ENCODE assay signal across 23 mouse cellular contexts in the genomic region with DNA sequence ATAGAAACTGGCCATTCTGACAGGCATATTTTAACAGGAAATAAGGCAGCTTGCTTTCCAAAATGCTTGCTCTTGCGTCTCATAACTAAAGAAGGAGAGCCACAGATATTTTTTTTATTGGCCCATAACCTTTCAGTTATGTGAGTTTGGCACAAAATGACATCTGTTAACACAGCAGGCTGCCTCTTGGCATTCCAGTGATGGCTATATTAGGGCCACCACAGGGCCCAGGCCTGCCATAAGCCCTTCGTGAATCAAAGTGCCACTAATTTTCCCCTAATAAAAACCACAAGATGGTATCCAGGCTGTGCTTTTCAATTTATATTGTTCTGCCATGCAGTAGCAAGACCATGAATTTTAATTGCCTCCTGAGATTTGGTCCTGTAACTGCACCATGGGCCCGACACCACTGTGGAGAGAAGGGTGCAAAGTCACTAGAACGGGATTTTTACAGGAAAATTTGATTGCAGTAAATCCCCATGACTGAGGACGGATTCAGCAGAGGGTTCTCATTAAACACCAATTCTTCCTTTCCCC. TPM values are rescaled to one million over a fixed set of nuclear protein-coding genes. Genes with fewer than 3 reads are reported as not detected.
DNase-seq lines count a peak whose midpoint lies in the region; ATAC-seq and TF ChIP-seq lines count a peak whose summit lies in the region.
"Had no signal": no experiment of that assay in that cellular context is flagged by ENCODE, and none has a peak within 500 bp of the region (broad histone marks: within the 10 kb centered on the region; RNA-seq: fewer than 3 reads in every experiment).

No protein-coding gene starts in this region.

- H3K4me3 ChIP-seq in hindbrain, embryonic 14.5 days (replicated peaks; ENCODE audit: low read length), result no peak overlapping the region
- no peak overlapping the region for H3K4me3 ChIP-seq in hindbrain, embryonic 12.5 days
- no peak overlapping the region for H3K4me3 ChIP-seq in forebrain, embryonic 14.5 days (ENCODE audit: low read depth, low read length)
- no peak overlapping the region for H3K4me3 ChIP-seq in heart, adult 2 months
- H3K4me3 ChIP-seq: embryonic facial prominence, embryonic 13.5 days; forebrain, embryonic 15.5 days; layer of hippocampus, adult 2 months; limb, embryonic 15.5 days; liver, embryonic 15.5 days had no signal

- no peak for TF ChIP-seq POLR2A in heart, adult 2 months (IDR thresholded peaks at IDR 0.05; ENCODE audit: insufficient read depth, low read depth, low read length)

- H3K36me3 ChIP-seq in hindbrain, embryonic 14.5 days (replicated peaks; ENCODE audit: control insufficient read depth, insufficient read depth), result no peaks in the 10 kb centered on the region
- no peaks in the 10 kb centered on the region for H3K36me3 ChIP-seq in hindbrain, embryonic 12.5 days
- H3K36me3 ChIP-seq in forebrain, embryonic 14.5 days (ENCODE audit: control insufficient read depth, insufficient read depth, low read length), result no peaks in the 10 kb centered on the region
- no peaks in the 10 kb centered on the region for H3K36me3 ChIP-seq in heart, adult 2 months (ENCODE audit: control insufficient read depth, insufficient read depth, low read length)
- H3K36me3 ChIP-seq: embryonic facial prominence, embryonic 13.5 days; forebrain, embryonic 15.5 days; G1E; limb, embryonic 15.5 days; liver, embryonic 15.5 days had no signal

- intact Hi-C loops in heart, adult 2 months (cut with DNase I), result no loop called here

- H3K4me1 ChIP-seq in hindbrain, embryonic 14.5 days (replicated peaks; ENCODE audit: control insufficient read depth, insufficient read depth, low read length), result no peaks in the 10 kb centered on the region
- H3K4me1 ChIP-seq in hindbrain, embryonic 12.5 days, result no peaks in the 10 kb centered on the region
- H3K4me1 ChIP-seq in forebrain, embryonic 14.5 days (ENCODE audit: control insufficient read depth, insufficient read depth, low read length), result no peaks in the 10 kb centered on the region
- H3K4me1 ChIP-seq in heart, adult 2 months (ENCODE audit: control insufficient read depth, insufficient read depth, low read length), result no peaks in the 10 kb centered on the region
- H3K4me1 ChIP-seq: embryonic facial prominence, embryonic 13.5 days; forebrain, embryonic 15.5 days; limb, embryonic 15.5 days; liver, embryonic 15.5 days had no signal

- ATAC-seq in hindbrain, embryonic 14.5 days (ENCODE audit: low FRiP score), result no peak
- no peak for ATAC-seq in hindbrain, embryonic 12.5 days (ENCODE audit: low FRiP score)
- ATAC-seq in forebrain, embryonic 14.5 days, result no peak
- ATAC-seq: forebrain, embryonic 15.5 days; inflammation-experienced regulatory T-cells, adult 6 months had no signal

- 0 out of 2 replicates have a peak overlapping the region, but pooled peaks have one; percentile 32 for H3K27ac ChIP-seq in hindbrain, embryonic 14.5 days
- no peak overlapping the region for H3K27ac ChIP-seq in hindbrain, embryonic 12.5 days
- no peak overlapping the region for H3K27ac ChIP-seq in forebrain, embryonic 14.5 days (ENCODE audit: low read depth, low read length)
- H3K27ac ChIP-seq in heart, adult 2 months, result no peak overlapping the region
- H3K27ac ChIP-seq: embryonic facial prominence, embryonic 13.5 days; forebrain, embryonic 15.5 days; layer of hippocampus, adult 2 months; limb, embryonic 15.5 days; liver, embryonic 15.5 days; stomach, postnatal 0 days had no signal

- no peak overlapping the region for H3K9ac ChIP-seq in hindbrain, embryonic 14.5 days
- no peak overlapping the region for H3K9ac ChIP-seq in hindbrain, embryonic 12.5 days
- no peak overlapping the region for H3K9ac ChIP-seq in forebrain, embryonic 14.5 days (ENCODE audit: low read length)
- no peak overlapping the region for H3K9ac ChIP-seq in heart, adult 2 months (ENCODE audit: low read depth, low read length)
- H3K9ac ChIP-seq: embryonic facial prominence, embryonic 13.5 days; forebrain, embryonic 15.5 days; limb, embryonic 15.5 days; liver, embryonic 15.5 days had no signal

- no peak for DNase-seq in hindbrain, embryonic 14.5 days (ENCODE audit: low spot score)
- peak; percentile 8 for DNase-seq in Muller cell, postnatal 12 days (ENCODE audit: inconsistent ontology term)
- DNase-seq in cerebellum, adult 18-20 months, result peak; percentile 83 to 90
- peak; percentile 83 to 88 for DNase-seq in cerebellum, postnatal 25 days
- DNase-seq in spleen, postnatal 10 days (ENCODE audit: low spot score in 2 of 2), result no peak
- DNase-seq in forebrain, embryonic 14.5 days (ENCODE audit: low spot score), result no peak
- no peak for DNase-seq in heart, adult 2 months
- DNase-seq: adrenal gland, postnatal 25 days; heart, postnatal 14 days; kidney, adult 2 months; kidney, postnatal 14 days; right cerebral cortex, postnatal 25 days had no signal

- no peak overlapping the region for H3K4me2 ChIP-seq in hindbrain, embryonic 14.5 days (replicated peaks)
- no peak overlapping the region for H3K4me2 ChIP-seq in hindbrain, embryonic 12.5 days (replicated peaks)
- no peak overlapping the region for H3K4me2 ChIP-seq in forebrain, embryonic 14.5 days (ENCODE audit: low read length)
- H3K4me2 ChIP-seq: embryonic facial prominence, embryonic 13.5 days; forebrain, embryonic 15.5 days; heart, embryonic 11.5 days; limb, embryonic 15.5 days; liver, embryonic 15.5 days; midbrain, embryonic 11.5 days had no signal

- no peaks in the 10 kb centered on the region for H3K79me2 ChIP-seq in heart, adult 2 months (replicated peaks; ENCODE audit: control insufficient read depth, insufficient read depth, low read length)

- no peak for TF ChIP-seq EP300 in heart, adult 2 months (IDR thresholded peaks at IDR 0.05; ENCODE audit: insufficient read depth, low read depth, low read length)

- no peak for TF ChIP-seq CTCF in heart, adult 2 months (IDR thresholded peaks at IDR 0.05)

- H3K27me3 ChIP-seq in hindbrain, embryonic 14.5 days (ENCODE audit: control insufficient read depth, insufficient read depth, low read length), result no peaks in the 10 kb centered on the region
- H3K27me3 ChIP-seq in hindbrain, embryonic 12.5 days, result no peaks in the 10 kb centered on the region
- H3K27me3 ChIP-seq in forebrain, embryonic 14.5 days (replicated peaks; ENCODE audit: control insufficient read depth, insufficient read depth, low read length), result no peaks in the 10 kb centered on the region
- no peaks in the 10 kb centered on the region for H3K27me3 ChIP-seq in heart, adult 2 months (ENCODE audit: control insufficient read depth, insufficient read depth, low read length)
- H3K27me3 ChIP-seq: embryonic facial prominence, embryonic 13.5 days; forebrain, embryonic 15.5 days; limb, embryonic 15.5 days; liver, embryonic 15.5 days had no signal

- no peaks in the 10 kb centered on the region for H3K9me3 ChIP-seq in hindbrain, embryonic 14.5 days (ENCODE audit: control insufficient read depth, low read length)
- no peaks in the 10 kb centered on the region for H3K9me3 ChIP-seq in hindbrain, embryonic 12.5 days (replicated peaks)
- no peaks in the 10 kb centered on the region for H3K9me3 ChIP-seq in forebrain, embryonic 14.5 days (replicated peaks; ENCODE audit: control insufficient read depth, low read length)
- H3K9me3 ChIP-seq: embryonic facial prominence, embryonic 13.5 days; forebrain, embryonic 15.5 days; G1E; limb, embryonic 15.5 days; liver, embryonic 15.5 days had no signal

- WGBS in hindbrain, embryonic 14.5 days, result 54% methylated on average over 5 of the region's 5 CpGs
- WGBS in hindbrain, embryonic 12.5 days, result 64% methylated on average over 5 of the region's 5 CpGs
- WGBS in forebrain, embryonic 14.5 days, result 78% methylated on average over 5 of the region's 5 CpGs
- 86% methylated on average over 5 of the region's 5 CpGs for WGBS in heart, adult 2 months

RNA-seq across cellular contexts. Expression of a gene that starts 42.5 kb away (rescaled TPM):
- 80.1 and 86.6 TPM in 2 replicates for polyA plus RNA-seq in hindbrain, embryonic 14.5 days (2014; fragmentation: Nextera tagmentation; extraction: Ambion mirVana)
- polyA plus RNA-seq in hindbrain, embryonic 12.5 days (2016; fragmentation: Nextera tagmentation; extraction: Ambion mirVana), result 53.2 and 53.4 TPM in 2 replicates
- 63.1 and 91.4 TPM in 2 replicates for polyA plus RNA-seq in forebrain, embryonic 14.5 days (2014; fragmentation: Nextera tagmentation; extraction: Ambion mirVana)
- 10 to 100 TPM; 18.4 to 18.9 TPM for total RNA-seq in heart, adult 2 months (2021)
- polyA plus RNA-seq in heart, adult 2 months (2012; rRNA removed), result 10.3 and 15.7 TPM in 2 replicates
- polyA plus RNA-seq: G1E had no signal

Comparison
In these comparisons a context has a peak if more than half of its experiments do, and no peak if none do; other contexts are left out.
1. DNase-seq: peak in Muller cell, postnatal 12 days (single experiment), cerebellum, adult 18-20 months (2 of 2) and cerebellum, postnatal 25 days (2 of 2); none in hindbrain, embryonic 14.5 days (single experiment), spleen, postnatal 10 days (0 of 2), forebrain, embryonic 14.5 days (single experiment) and heart, adult 2 months (0 of 2).